Mouse (Mus musculus) MEL (cell line): ENCODE data around the gene Robo1. TPM values are rescaled to one million over a fixed set of nuclear protein-coding genes. Genes with fewer than 3 reads are reported as not detected.

ENCODE experiments used
- DNase-seq: peaks from one replicate; pipeline ENCODE4 v3.0.0; 2011; ENCODE audit warnings: low read depth, low spot score
- H3K27ac ChIP-seq: 2 replicates; pipeline ENCODE4 v1.5.1; 2012; ENCODE audit warnings: low read depth, mild to moderate bottlenecking, control low read depth, low read length, moderate library complexity; ENCODE audit not compliant: control insufficient read depth
- H3K27me3 ChIP-seq, 2 experiments: fragments of 150-350 bp in 1 of 2; sonication (generic) in 1 of 2; 2 replicates each; pipeline ENCODE4 v1.6.1; 2012; ENCODE audit warnings: low read length in 2 of 2, mild to moderate bottlenecking in 2 of 2, improper control_type of control experiment in 1 of 2, moderate library complexity in 1 of 2; ENCODE audit not compliant: insufficient read depth in 2 of 2, control insufficient read depth in 1 of 2
- H3K36me3 ChIP-seq, 2 experiments: 2 replicates each; pipeline ENCODE4 v1.6.1; 2012 to 2014; ENCODE audit warnings: low read length in 2 of 2, improper control_type of control experiment in 1 of 2, inconsistent platforms in 1 of 2, mild to moderate bottlenecking in 1 of 2; ENCODE audit not compliant: insufficient read depth in 2 of 2, control insufficient read depth in 1 of 2
- H3K4me1 ChIP-seq, 2 experiments: fragments of 150-350 bp in 1 of 2; sonication (generic) in 1 of 2; 2 replicates each; pipeline ENCODE4 v1.6.1; 2012; ENCODE audit warnings: low read length in 2 of 2, improper control_type of control experiment in 1 of 2, mild to moderate bottlenecking in 1 of 2; ENCODE audit not compliant: insufficient read depth in 2 of 2, control insufficient read depth in 1 of 2
- H3K4me3 ChIP-seq, 2 experiments: fragments of 150-350 bp in 1 of 2; sonication (generic) in 1 of 2; 2 replicates each; pipeline ENCODE4 v1.5.1; 2012; ENCODE audit warnings: low read depth in 2 of 2, low read length in 2 of 2, mild to moderate bottlenecking in 2 of 2, moderate library complexity in 2 of 2, control low read depth in 1 of 2, improper control_type of control experiment in 1 of 2; ENCODE audit not compliant: control insufficient read depth in 1 of 2, insufficient read depth in 1 of 2
- H3K79me2 ChIP-seq: 2 replicates; pipeline ENCODE4 v1.6.1; 2012; ENCODE audit warnings: mild to moderate bottlenecking, low read length, moderate library complexity; ENCODE audit not compliant: control insufficient read depth, poor library complexity, insufficient read depth
- H3K9ac ChIP-seq: 2 replicates; pipeline ENCODE4 v1.6.1; 2012; ENCODE audit warnings: low read depth, mild to moderate bottlenecking, control low read depth, low read length, moderate library complexity; ENCODE audit not compliant: control insufficient read depth, poor library complexity, severe bottlenecking
- H3K9me3 ChIP-seq: fragments of 150-350 bp; sonication (generic); replicated peaks from 2 replicates; pipeline ENCODE4 v1.6.1; 2012; ENCODE audit warnings: mild to moderate bottlenecking, low read length, improper control_type of control experiment, moderate library complexity; ENCODE audit not compliant: insufficient read depth
- BHLHE40 ChIP-seq: IDR thresholded peaks from 2 replicates; pipeline ENCODE4 v1.6.1; 2012; ENCODE audit warnings: low read depth, mild to moderate bottlenecking, inconsistent platforms, low read length, improper control_type of control experiment, borderline replicate concordance
- CHD2 ChIP-seq: IDR thresholded peaks from 2 replicates; pipeline ENCODE4 v1.6.1; 2011; ENCODE audit warnings: low read length, improper control_type of control experiment
- ETS1 ChIP-seq: IDR thresholded peaks from 2 replicates; pipeline ENCODE4 v1.6.1; 2012; ENCODE audit warnings: low read depth, mild to moderate bottlenecking, inconsistent platforms, low read length, improper control_type of control experiment, moderate library complexity
- HCFC1 ChIP-seq: IDR thresholded peaks from 2 replicates; pipeline ENCODE4 v1.6.1; 2012; ENCODE audit warnings: low read depth, mild to moderate bottlenecking, inconsistent platforms, low read length, improper control_type of control experiment, moderate library complexity
- KAT2A ChIP-seq: conservative IDR thresholded peaks from 2 replicates; pipeline ENCODE4 v1.6.1; 2012; ENCODE audit warnings: low read depth, low read length, improper control_type of control experiment, inconsistent platforms
- MXI1 ChIP-seq: IDR thresholded peaks from 2 replicates; pipeline ENCODE4 v1.6.1; 2011; ENCODE audit warnings: mild to moderate bottlenecking, low read depth, low read length, improper control_type of control experiment
- MYB ChIP-seq: IDR thresholded peaks from 2 replicates; pipeline ENCODE4 v1.6.1; 2011; ENCODE audit warnings: mild to moderate bottlenecking, low read depth, low read length, improper control_type of control experiment
- POLR2AphosphoS2 ChIP-seq: IDR thresholded peaks from 2 replicates; pipeline ENCODE4 v1.6.1; 2011; ENCODE audit warnings: low read length, improper control_type of control experiment
- TAL1 ChIP-seq: IDR thresholded peaks from 2 replicates; pipeline ENCODE4 v1.6.1; 2012; ENCODE audit warnings: mild to moderate bottlenecking, inconsistent platforms, low read length, moderate library complexity, mixed read lengths
- TBP ChIP-seq: IDR thresholded peaks from 2 replicates; pipeline ENCODE4 v1.8.0; 2011; ENCODE audit warnings: low read depth, low read length, improper control_type of control experiment
- UBTF ChIP-seq: IDR thresholded peaks from 2 replicates; pipeline ENCODE4 v1.6.1; 2012; ENCODE audit warnings: low read depth, mild to moderate bottlenecking, inconsistent platforms, low read length, improper control_type of control experiment, moderate library complexity, borderline replicate concordance; ENCODE audit not compliant: insufficient read depth
- ZC3H11A ChIP-seq: IDR thresholded peaks from 2 replicates; pipeline ENCODE4 v1.6.1; 2012; ENCODE audit warnings: low read depth, mild to moderate bottlenecking, inconsistent platforms, low read length, improper control_type of control experiment
- ZMIZ1 ChIP-seq: IDR thresholded peaks from 2 replicates; pipeline ENCODE4 v1.6.1; 2012; ENCODE audit warnings: low read depth, mild to moderate bottlenecking, inconsistent platforms, low read length, improper control_type of control experiment, moderate library complexity
- polyA plus RNA-seq, 2 experiments: library from polyadenylated mRNA; stranded (reverse) in 1 of 2; unstranded in 1 of 2; fragments of >175 nt in 1 of 2; fragments of >200 nt in 1 of 2; gene quantifications; 2 replicates each; pipeline versions ENCODE4 v1.2.1 to v1.2.4; 2012; ENCODE audit warnings: low replicate concordance in 2 of 2, low read depth in 1 of 2; ENCODE audit not compliant: insufficient read length in 2 of 2, insufficient read depth in 1 of 2, missing spikeins in 1 of 2
- total RNA-seq: library from RNA; depleted of rRNA; stranded (reverse); fragments of 300-350 nt; gene quantifications from 2 replicates; pipeline ENCODE4 v1.2.3, GENCODE M21; 2012

The Robo1 gene
- total and polyA plus RNA-seq, 3 experiments = not detected

DNA sequence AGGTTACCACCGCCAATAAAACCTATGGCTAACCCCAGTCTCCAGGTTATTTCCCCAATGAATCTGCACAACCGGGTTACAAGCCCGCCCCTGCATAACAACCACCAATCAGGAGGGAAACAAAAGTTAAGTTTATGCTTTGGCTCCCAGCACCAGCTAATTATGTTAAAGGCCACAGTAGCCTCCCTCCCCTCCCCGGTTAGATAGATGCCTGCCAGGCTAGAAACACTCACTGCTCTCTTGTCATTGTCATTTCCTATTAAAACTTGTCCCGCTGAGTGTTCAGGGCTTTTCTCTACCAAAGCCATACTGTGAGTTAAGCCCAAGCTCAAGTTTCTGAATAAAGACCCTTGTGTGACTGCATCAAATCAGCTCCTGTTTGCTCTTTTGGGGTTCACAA, 90.7 kb downstream of the Robo1 start:
- no peaks in the 10 kb centered on the region for H3K36me3 ChIP-seq
- no peaks in the 10 kb centered on the region for H3K27me3 ChIP-seq
- no peak overlapping the region for H3K27ac ChIP-seq
- no peak overlapping the region for H3K9ac ChIP-seq
- no peaks in the 10 kb centered on the region for H3K4me1 ChIP-seq
- H3K9me3 ChIP-seq = no peaks in the 10 kb centered on the region
- no peak overlapping the region for H3K4me3 ChIP-seq
- DNase-seq = no peak
- H3K79me2 ChIP-seq = no peaks in the 10 kb centered on the region
- TF ChIP-seq KAT2A (no peak), MYB (no peak), ETS1 (no peak), CHD2 (no peak)
- TF ChIP-seq, all 39 proteins: peak for 0

DNA sequence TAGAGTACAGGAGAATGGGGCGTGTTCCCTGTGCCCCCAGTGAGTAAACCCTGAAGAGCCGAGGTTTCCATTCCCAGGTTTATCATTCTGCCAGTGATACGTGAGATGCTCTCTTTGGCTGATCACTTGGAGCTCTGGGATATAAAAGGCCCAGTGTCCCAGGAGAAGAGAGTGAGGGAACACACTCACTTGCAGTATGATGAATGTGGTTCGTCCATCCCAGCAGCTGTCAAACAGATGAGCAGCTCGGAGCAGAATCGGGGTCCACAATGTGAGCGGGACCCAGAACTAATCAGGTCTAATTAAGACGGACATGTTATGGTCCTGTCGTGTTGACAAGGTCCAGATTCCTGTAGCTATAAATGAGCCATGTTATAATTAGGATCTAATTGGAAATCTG, 94.3 kb downstream of the Robo1 start:
- Histone ChIP-seq H3K9ac (no peak overlapping the region), H3K9me3 (no peaks in the 10 kb centered on the region), H3K4me1 (no peaks in the 10 kb centered on the region)
- DNase-seq = no peak
- no peak for TF ChIP-seq ZC3H11A
- TF ChIP-seq BHLHE40 = no peak
- TF ChIP-seq MXI1 = no peak
- TF ChIP-seq, all 39 proteins: peak for 0
- no peaks in the 10 kb centered on the region for H3K27me3 ChIP-seq
- H3K4me3 ChIP-seq = no peak overlapping the region
- no peaks in the 10 kb centered on the region for H3K79me2 ChIP-seq
- no peak overlapping the region for H3K27ac ChIP-seq
- H3K36me3 ChIP-seq = no peaks in the 10 kb centered on the region

DNA sequence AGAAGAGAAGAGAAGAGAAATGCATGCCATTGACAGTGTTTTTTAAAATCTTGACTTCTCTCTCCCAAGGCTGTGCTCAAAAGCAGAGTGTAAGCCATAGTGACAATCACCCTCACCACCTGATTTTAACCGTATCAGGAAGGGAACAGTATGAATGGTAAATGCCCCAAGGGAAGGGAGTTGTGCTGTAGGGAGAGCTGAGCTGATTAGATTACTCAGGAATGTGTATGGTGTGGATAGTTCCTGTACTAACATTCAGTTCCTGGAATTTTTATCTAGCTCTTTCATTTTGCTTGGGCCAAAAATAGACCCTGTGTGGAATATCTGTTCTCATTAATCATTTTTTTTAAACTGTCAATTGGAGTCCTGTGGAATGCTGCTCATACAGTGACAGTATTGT, 101.7 kb downstream of the Robo1 start:
- no peak overlapping the region for H3K4me3 ChIP-seq

DNA sequence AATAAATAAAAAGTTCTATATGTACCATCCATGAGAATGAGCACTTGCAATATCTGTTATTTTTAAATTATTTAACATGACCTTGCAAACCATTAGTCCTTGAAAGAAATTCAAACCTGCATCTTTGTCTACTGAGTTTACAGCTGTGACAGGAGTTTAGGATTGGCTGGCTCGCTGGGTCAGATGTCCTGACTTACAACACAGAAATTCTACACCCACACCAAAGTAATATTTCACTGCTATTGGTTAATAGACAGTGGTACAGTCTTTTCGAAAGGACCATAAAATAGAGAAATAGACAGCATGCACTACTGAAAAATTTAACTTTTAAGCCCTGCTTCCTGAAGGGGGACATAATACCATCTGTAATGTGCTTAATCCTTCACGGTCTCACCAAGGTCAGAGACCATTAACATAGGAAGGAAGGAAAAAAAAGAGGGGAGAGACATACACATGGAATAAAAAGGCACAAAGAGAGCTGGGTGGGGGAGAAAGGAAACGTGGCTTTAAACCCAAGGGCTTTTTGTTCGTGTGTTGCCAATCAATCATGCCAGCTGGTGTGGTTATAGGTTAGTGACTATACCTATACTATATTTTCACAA, 103.7 kb downstream of the Robo1 start:
- Histone ChIP-seq H3K9me3 (no peaks in the 10 kb centered on the region), H3K36me3 (no peaks in the 10 kb centered on the region), H3K4me3 (no peak overlapping the region), H3K9ac (no peak overlapping the region), H3K27ac (no peak overlapping the region), H3K79me2 (no peaks in the 10 kb centered on the region), H3K4me1 (no peaks in the 10 kb centered on the region), H3K27me3 (no peaks in the 10 kb centered on the region)
- DNase-seq = no peak
- TF ChIP-seq TBP = no peak

More for the DNA sequence above, 101.7 kb downstream of the Robo1 start:
- TF ChIP-seq POLR2AphosphoS2 (no peak), ZMIZ1 (no peak), HCFC1 (no peak), UBTF (no peak), TAL1 (no peak)
- Histone ChIP-seq H3K79me2 (no peaks in the 10 kb centered on the region), H3K9me3 (no peaks in the 10 kb centered on the region), H3K27me3 (no peaks in the 10 kb centered on the region), H3K36me3 (no peaks in the 10 kb centered on the region), H3K4me1 (no peaks in the 10 kb centered on the region), H3K27ac (no peak overlapping the region), H3K9ac (no peak overlapping the region)
- DNase-seq = no peak
